Mouse (Mus musculus) lung, postnatal 0 days (tissue): ENCODE results near the gene Arhgap32.

Source experiments
- CTCF ChIP-seq: IDR thresholded peaks from 2 replicates; pipeline ENCODE4 v1.5.1; 2016; ENCODE audit warnings: antibody characterized with exemption, mild to moderate bottlenecking
- EP300 ChIP-seq: IDR thresholded peaks from 2 replicates; pipeline ENCODE4 v1.6.1; 2016; ENCODE audit warnings: antibody characterized with exemption, mild to moderate bottlenecking, control low read depth

- no peak for TF ChIP-seq CTCF
- TF ChIP-seq EP300 = no peak
Observed at GRCm38 (mm10) chr9:32208071-32208470, 92.1 kb downstream of the Arhgap32 start.
